Mouse (Mus musculus) lung, adult 2 months (tissue): ENCODE results near the gene Cldn3. TPM values are rescaled to one million over a fixed set of nuclear protein-coding genes. Genes with fewer than 3 reads are reported as not detected.

Source experiments
- DNase-seq: peaks from one replicate; pipeline ENCODE4 v3.0.0; 2022
- H3K4me1 ChIP-seq: fragments of 200-500 bp; 2 replicates; pipeline ENCODE4 v1.6.1; 2011; ENCODE audit warnings: low read length; ENCODE audit not compliant: control insufficient read depth, insufficient read depth
- H3K4me3 ChIP-seq: fragments of 200-500 bp; replicated peaks from 2 replicates; pipeline ENCODE3; 2011; ENCODE audit warnings: low read depth, mild to moderate bottlenecking, control low read depth, low read length; ENCODE audit errors: extremely low read depth
- CTCF ChIP-seq: fragments of 200-500 bp; IDR thresholded peaks from 2 replicates; pipeline ENCODE4 v1.5.1; 2011; ENCODE audit warnings: mild to moderate bottlenecking, low read length, control low read depth; ENCODE audit not compliant: insufficient read depth
- POLR2A ChIP-seq: fragments of 200-500 bp; IDR thresholded peaks from 2 replicates; pipeline ENCODE4 v1.6.1; 2011; ENCODE audit warnings: low read depth, mild to moderate bottlenecking, control low read depth, low read length, borderline replicate concordance; ENCODE audit errors: extremely low read depth
- WGBS: fragments of 180-500 bp; shearing (Covaris S2); methylation state at CpG from one replicate; pipeline ENCODE4 v1.1.7; 2018; 5-methylcytosine and 5-hydroxymethylcytosine counted together
- polyA plus RNA-seq: library from polyadenylated mRNA; depleted of rRNA; stranded (reverse); fragments of >200 nt; gene quantifications from 2 replicates; pipeline ENCODE4 v1.2.3, GENCODE M21; 2012; rRNA removed

Cldn3 gene
- polyA plus RNA-seq, 1 experiment, result 333 TPM

- WGBS, result 24% methylated on average over 18 of the region's 18 CpGs
- no peak overlapping the region for H3K4me3 ChIP-seq
- TF ChIP-seq CTCF (no peak), POLR2A (no peak)
- no peak for DNase-seq
- H3K4me1 ChIP-seq, result peaks cover 3% of the 10 kb centered on the region; the same call in 1 of the 2 replicates
Observed at GRCm38 (mm10) chr5:135029007-135029854, 43.2 kb downstream of the Cldn3 start.

GRCm38 (mm10) chr5:135032581-135032980 is 46.6 kb downstream of the Cldn3 start:
- WGBS, result 85% methylated on average over 5 of the region's 5 CpGs

GRCm38 (mm10) chr5:135034593-135034992 is 48.6 kb downstream of the Cldn3 start:
- WGBS, result 96% methylated on average over 2 of the region's 2 CpGs

More at GRCm38 (mm10) chr5:135032581-135032980, 46.6 kb downstream of the Cldn3 start:
- Histone ChIP-seq H3K4me1 (peaks cover 3% of the 10 kb centered on the region; the same call in 1 of the 2 replicates), H3K4me3 (no peak overlapping the region)
- no peak for TF ChIP-seq POLR2A
- no peak for TF ChIP-seq CTCF
- DNase-seq, result no peak

GRCm38 (mm10) chr5:135035608-135036359 is 49.8 kb downstream of the Cldn3 start:
- no peaks in the 10 kb centered on the region for H3K4me1 ChIP-seq
- DNase-seq, result no peak
- no peak overlapping the region for H3K4me3 ChIP-seq
- TF ChIP-seq POLR2A (no peak), CTCF (no peak)
- 64% methylated on average over 18 of the region's 18 CpGs for WGBS

More at GRCm38 (mm10) chr5:135034593-135034992, 48.6 kb downstream of the Cldn3 start:
- Histone ChIP-seq H3K4me1 (no peaks in the 10 kb centered on the region), H3K4me3 (no peak overlapping the region)
- TF ChIP-seq CTCF (no peak), POLR2A (no peak)
- DNase-seq, result no peak

Other genes with a start within 250 kb of the Cldn3 start
- gene Eln, start 238.9 kb upstream of the Cldn3 start, polyA plus RNA-seq, result 311 and 510 TPM in 2 replicates
- not detected in 2 replicates for gene Tmem270, start 79.5 kb upstream of the Cldn3 start, polyA plus RNA-seq
- gene Cldn13, start 70.7 kb upstream of the Cldn3 start, polyA plus RNA-seq, result not detected in 2 replicates
- 16.3 and 23.2 TPM in 2 replicates for gene Mettl27, start 53.8 kb upstream of the Cldn3 start, polyA plus RNA-seq
- gene Cldn4, start 39.3 kb upstream of the Cldn3 start, polyA plus RNA-seq, result 9.2 and 18.9 TPM in 2 replicates
- gene Abhd11, start 22.9 kb downstream of the Cldn3 start, polyA plus RNA-seq, result 66.9 and 78.4 TPM in 2 replicates
- gene Stx1a, start 37.3 kb downstream of the Cldn3 start, polyA plus RNA-seq, result 10.6 and 11.7 TPM in 2 replicates
- 30.7 and 31.5 TPM in 2 replicates for gene Dnajc30, start 78.0 kb downstream of the Cldn3 start, polyA plus RNA-seq
- gene Bud23, start 78.7 kb downstream of the Cldn3 start, polyA plus RNA-seq, result 51.3 and 56.4 TPM in 2 replicates
- gene Vps37d, start 92.1 kb downstream of the Cldn3 start, polyA plus RNA-seq, result 2.3 and 3.0 TPM in 2 replicates
- gene Mlxipl, start 103.7 kb downstream of the Cldn3 start, polyA plus RNA-seq, result 17.8 and 28.5 TPM in 2 replicates
- gene Tbl2, start 163.4 kb downstream of the Cldn3 start, polyA plus RNA-seq, result 8.1 and 8.3 TPM in 2 replicates
- 37.3 and 42.9 TPM in 2 replicates for gene Bcl7b, start 182.1 kb downstream of the Cldn3 start, polyA plus RNA-seq
- gene Baz1b, start 201.1 kb downstream of the Cldn3 start, polyA plus RNA-seq, result 22.2 and 23.4 TPM in 2 replicates